Mouse (Mus musculus) inflammation-experienced regulatory T-cells (primary cell): ENCODE measurements around the gene Obox6. TPM values are rescaled to one million over a fixed set of nuclear protein-coding genes. Genes with fewer than 3 reads are reported as not detected.

ENCODE experiments used
- polyA plus RNA-seq, 2 experiments: library from polyadenylated mRNA; unstranded; fragments of 100-300 nt; shearing (Covaris generic); gene quantifications; one replicate each; pipeline ENCODE4 v1.2.1; 2017

The Obox6 gene
- polyA plus RNA-seq: under 1 TPM in 1 of 2 experiments, not detected in 1; 0.42 TPM

GRCm38 (mm10) chr7:15839578-15839977 lies at the start of gene Obox6:
Gene Obox6 (minus strand): TSS chr7:15839678.

GRCm38 (mm10) chr7:15882317-15882716 lies 42.8 kb upstream of the Obox6 start, which contains the start of gene Crxos:
Gene Crxos (plus strand): TSS chr7:15882617.

GRCm38 (mm10) chr7:15879756-15880155 lies 40.3 kb upstream of the Obox6 start, which contains the start of gene Crx:
Gene Crx (minus strand): TSS chr7:15879968.

Other genes starting within 250 kb of the Obox6 start
- gene Obox3, start 199.8 kb downstream of the Obox6 start, polyA plus RNA-seq: 1 to 10 TPM in 1 of 2 experiments, under 1 TPM in 1; 0.18 to 1.3 TPM
- 1 to 10 TPM in 1 of 2 experiments, not detected in 1; 1.0 TPM for gene Obox5, start 89.5 kb downstream of the Obox6 start, polyA plus RNA-seq
- not detected for gene Crx, start 40.3 kb upstream of the Obox6 start, polyA plus RNA-seq
- gene Crxos, start 42.9 kb upstream of the Obox6 start, polyA plus RNA-seq: 1 to 10 TPM in 1 of 2 experiments, under 1 TPM in 1; 0.12 to 1.3 TPM
- gene Selenow, start 82.7 kb upstream of the Obox6 start, polyA plus RNA-seq: 100 to 1,000 TPM; 494 to 577 TPM
- gene Nop53, start 106.4 kb upstream of the Obox6 start, polyA plus RNA-seq: 100 to 1,000 TPM; 357 to 382 TPM
- gene Ehd2, start 127.9 kb upstream of the Obox6 start, polyA plus RNA-seq: under 1 TPM; 0.12 to 0.14 TPM
- gene Bicra, start 208.2 kb upstream of the Obox6 start, polyA plus RNA-seq: 1 to 10 TPM; 5.8 to 9.3 TPM
- gene Zfp541, start 222.1 kb upstream of the Obox6 start, polyA plus RNA-seq: under 1 TPM; 0.07 to 0.28 TPM